Mouse (Mus musculus): Measurements from ENCODE around the gene Naxd. TPM values are rescaled to one million over a fixed set of nuclear protein-coding genes. Genes with fewer than 3 reads are reported as not detected.

Naxd gene
- polyA plus RNA-seq (2012; rRNA removed) = 105 and 114 TPM in 2 replicates

- Histone ChIP-seq H3K4me3 (replicated peaks; ENCODE audit: insufficient read depth, low read depth, low read length) (peak within 1 kb of the TSS; percentile 89), H3K27ac (ENCODE audit: insufficient read depth, low read length) (peak within 1 kb of the TSS; percentile 89), H3K27me3 (ENCODE audit: control insufficient read depth, insufficient read depth, low read length) (no peaks in the 10 kb centered on the region), H3K4me1 (ENCODE audit: control insufficient read depth, insufficient read depth, low read length) (peaks cover 5% of the 10 kb centered on the region; the same call in 1 of the 2 replicates)
- TF ChIP-seq CTCF (IDR thresholded peaks at IDR 0.05; ENCODE audit: borderline replicate concordance, insufficient read depth, low read depth, low read length) (no peak), POLR2A (IDR thresholded peaks at IDR 0.05; ENCODE audit: borderline replicate concordance, insufficient read depth, low read length) (peak; percentile 70; the same call in 1 of the 2 replicates)
- WGBS = 3% methylated on average over 73 of the region's 73 CpGs
- peak; percentile 90 to 92 for DNase-seq
Observed at GRCm38 (mm10) chr8:11497017-11497990, at the start of gene Naxd. TSS of gene Naxd (plus strand) at chr8:11497506.

GRCm38 (mm10) chr8:11447910-11448570 is 49.3 kb upstream of the Naxd start:
- Histone ChIP-seq H3K4me3 (replicated peaks; ENCODE audit: insufficient read depth, low read depth, low read length) (no peak overlapping the region), H3K27me3 (ENCODE audit: control insufficient read depth, insufficient read depth, low read length) (no peaks in the 10 kb centered on the region), H3K4me1 (ENCODE audit: control insufficient read depth, insufficient read depth, low read length) (no peaks in the 10 kb centered on the region; the same call in 1 of the 2 replicates), H3K27ac (ENCODE audit: insufficient read depth, low read length) (no peak overlapping the region)
- DNase-seq = no peak
- WGBS = 83% methylated on average over 23 of the region's 23 CpGs
- TF ChIP-seq CTCF (IDR thresholded peaks at IDR 0.05; ENCODE audit: borderline replicate concordance, insufficient read depth, low read depth, low read length) (no peak), POLR2A (IDR thresholded peaks at IDR 0.05; ENCODE audit: borderline replicate concordance, insufficient read depth, low read length) (no peak)

GRCm38 (mm10) chr8:11450184-11451113 is 46.9 kb upstream of the Naxd start:
- WGBS = 24% methylated on average over 8 of the region's 8 CpGs
- peak in 1 of 2 experiments; percentile 12 for DNase-seq
- Histone ChIP-seq H3K4me1 (ENCODE audit: control insufficient read depth, insufficient read depth, low read length) (no peaks in the 10 kb centered on the region; the same call in 1 of the 2 replicates), H3K27ac (ENCODE audit: insufficient read depth, low read length) (no peak overlapping the region), H3K4me3 (replicated peaks; ENCODE audit: insufficient read depth, low read depth, low read length) (no peak overlapping the region), H3K27me3 (ENCODE audit: control insufficient read depth, insufficient read depth, low read length) (no peaks in the 10 kb centered on the region)
- TF ChIP-seq POLR2A (IDR thresholded peaks at IDR 0.05; ENCODE audit: borderline replicate concordance, insufficient read depth, low read length) (no peak), CTCF (IDR thresholded peaks at IDR 0.05; ENCODE audit: borderline replicate concordance, insufficient read depth, low read depth, low read length) (peak; percentile 44)

- TF ChIP-seq POLR2A (IDR thresholded peaks at IDR 0.05; ENCODE audit: borderline replicate concordance, insufficient read depth, low read length) (no peak), CTCF (IDR thresholded peaks at IDR 0.05; ENCODE audit: borderline replicate concordance, insufficient read depth, low read depth, low read length) (no peak)
- H3K4me3 ChIP-seq (replicated peaks; ENCODE audit: insufficient read depth, low read depth, low read length) = no peak overlapping the region
Observed at GRCm38 (mm10) chr8:11452152-11452551, 45.2 kb upstream of the Naxd start.

GRCm38 (mm10) chr8:11452559-11452958 is 44.7 kb upstream of the Naxd start:
- no peak for TF ChIP-seq CTCF (IDR thresholded peaks at IDR 0.05; ENCODE audit: borderline replicate concordance, insufficient read depth, low read depth, low read length)
- no peak for TF ChIP-seq POLR2A (IDR thresholded peaks at IDR 0.05; ENCODE audit: borderline replicate concordance, insufficient read depth, low read length)
- no peak overlapping the region for H3K4me3 ChIP-seq (replicated peaks; ENCODE audit: insufficient read depth, low read depth, low read length)

More at GRCm38 (mm10) chr8:11452152-11452551, 45.2 kb upstream of the Naxd start:
- H3K27me3 ChIP-seq (ENCODE audit: control insufficient read depth, insufficient read depth, low read length) = no peaks in the 10 kb centered on the region
- no peak overlapping the region for H3K27ac ChIP-seq (ENCODE audit: insufficient read depth, low read length)
- H3K4me1 ChIP-seq (ENCODE audit: control insufficient read depth, insufficient read depth, low read length) = no peaks in the 10 kb centered on the region; the same call in 1 of the 2 replicates
- DNase-seq = no peak
- WGBS = 92% methylated on average over 1 of the region's 1 CpGs

GRCm38 (mm10) chr8:11452974-11453373 is 44.3 kb upstream of the Naxd start:
- no peak for TF ChIP-seq CTCF (IDR thresholded peaks at IDR 0.05; ENCODE audit: borderline replicate concordance, insufficient read depth, low read depth, low read length)
- TF ChIP-seq POLR2A (IDR thresholded peaks at IDR 0.05; ENCODE audit: borderline replicate concordance, insufficient read depth, low read length) = no peak
- Histone ChIP-seq H3K4me1 (ENCODE audit: control insufficient read depth, insufficient read depth, low read length) (peaks cover 3% of the 10 kb centered on the region), H3K27me3 (ENCODE audit: control insufficient read depth, insufficient read depth, low read length) (no peaks in the 10 kb centered on the region), H3K27ac (ENCODE audit: insufficient read depth, low read length) (no peak overlapping the region), H3K4me3 (replicated peaks; ENCODE audit: insufficient read depth, low read depth, low read length) (no peak overlapping the region)
- DNase-seq = no peak
- WGBS = 30% methylated on average over 4 of the region's 4 CpGs

More at GRCm38 (mm10) chr8:11452559-11452958, 44.7 kb upstream of the Naxd start:
- no peaks in the 10 kb centered on the region for H3K27me3 ChIP-seq (ENCODE audit: control insufficient read depth, insufficient read depth, low read length)
- no peak for DNase-seq
- H3K4me1 ChIP-seq (ENCODE audit: control insufficient read depth, insufficient read depth, low read length) = no peaks in the 10 kb centered on the region; the same call in 1 of the 2 replicates
- WGBS = 59% methylated on average over 3 of the region's 3 CpGs
- no peak overlapping the region for H3K27ac ChIP-seq (ENCODE audit: insufficient read depth, low read length)

GRCm38 (mm10) chr8:11454228-11454627 is 43.1 kb upstream of the Naxd start:
- Histone ChIP-seq H3K27ac (ENCODE audit: insufficient read depth, low read length) (no peak overlapping the region), H3K27me3 (ENCODE audit: control insufficient read depth, insufficient read depth, low read length) (no peaks in the 10 kb centered on the region), H3K4me1 (ENCODE audit: control insufficient read depth, insufficient read depth, low read length) (peaks cover 3% of the 10 kb centered on the region), H3K4me3 (replicated peaks; ENCODE audit: insufficient read depth, low read depth, low read length) (no peak overlapping the region)
- DNase-seq = no peak
- WGBS = 44% methylated on average over 12 of the region's 12 CpGs
- TF ChIP-seq POLR2A (IDR thresholded peaks at IDR 0.05; ENCODE audit: borderline replicate concordance, insufficient read depth, low read length) = no peak
- no peak for TF ChIP-seq CTCF (IDR thresholded peaks at IDR 0.05; ENCODE audit: borderline replicate concordance, insufficient read depth, low read depth, low read length)
